Comparison of ENCODE assay signal across 8 mouse cellular contexts in the genomic region with DNA sequence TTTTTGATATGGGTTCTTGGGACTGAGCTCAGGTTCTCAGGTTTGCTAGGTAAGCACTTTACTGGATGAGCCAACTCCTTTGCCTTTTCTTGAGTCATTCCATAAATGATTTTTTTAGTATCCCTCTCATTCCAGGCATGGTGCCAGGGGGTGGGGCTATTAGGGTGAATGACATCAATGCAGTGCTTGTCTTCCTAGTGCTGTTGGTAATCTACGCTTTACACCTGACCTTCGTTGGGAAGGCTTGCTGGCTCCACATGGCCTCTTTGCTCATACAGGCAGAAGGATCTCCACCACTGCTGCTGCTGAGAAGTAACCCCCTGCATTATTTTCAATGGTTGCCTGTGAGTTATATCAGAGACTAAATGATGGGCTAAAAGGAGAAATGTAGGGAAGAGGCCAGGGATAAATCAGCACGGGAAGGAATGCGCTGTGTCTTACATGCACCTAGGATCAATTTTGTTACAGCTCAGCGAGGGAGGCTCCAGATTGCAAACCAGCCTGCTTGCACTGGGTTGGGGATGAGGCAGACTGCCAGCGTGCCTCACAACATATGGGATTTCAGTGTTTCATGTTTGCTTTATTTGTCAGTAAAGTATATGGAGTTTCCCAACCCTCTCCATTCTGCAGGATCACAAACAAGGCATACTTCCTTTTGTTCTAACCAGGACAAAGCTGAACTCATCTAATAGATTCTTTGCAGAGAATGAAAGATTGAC.
DNase-seq lines count a peak whose midpoint lies in the region; ATAC-seq and TF ChIP-seq lines count a peak whose summit lies in the region.
"Had no signal": no experiment of that assay in that cellular context is flagged by ENCODE, and none has a peak within 500 bp of the region (broad histone marks: within the 10 kb centered on the region; RNA-seq: fewer than 3 reads in every experiment).

No protein-coding gene starts in this region.

- no peaks in the 10 kb centered on the region for H3K4me1 ChIP-seq in stomach, postnatal 0 days (replicated peaks; ENCODE audit: control insufficient read depth, insufficient read depth)

- no peak overlapping the region for H3K27ac ChIP-seq in stomach, postnatal 0 days (replicated peaks)
- H3K27ac ChIP-seq: macrophage had no signal

- intact Hi-C loops in heart, postnatal 36 days (cut with DNase I): no loop called here

- no peak overlapping the region for H3K9ac ChIP-seq in stomach, postnatal 0 days (ENCODE audit: low read length)

- ATAC-seq in stomach, postnatal 0 days (ENCODE audit: low FRiP score, low TSS enrichment): no peak

- no peaks in the 10 kb centered on the region for H3K9me3 ChIP-seq in stomach, postnatal 0 days (ENCODE audit: control insufficient read depth, low read length)

- peak; percentile 1 for DNase-seq in ovary, postnatal 14 days (ENCODE audit: low spot score)
- no peak for DNase-seq in ovary, postnatal 10 days (ENCODE audit: low spot score)
- peak; percentile 52 to 54 for DNase-seq in frontal cortex, postnatal 10 days (ENCODE audit: low spot score in 2 of 2)
- DNase-seq in left cerebral cortex, adult 8-10 months (ENCODE audit: low spot score in 2 of 2): peak; percentile 16 to 76
- DNase-seq in stomach, postnatal 0 days (ENCODE audit: low spot score): peak; percentile 29
- DNase-seq in spleen, postnatal 10 days (ENCODE audit: low spot score in 2 of 2): no peak
- DNase-seq in heart, postnatal 36 days: no peak

- H3K36me3 ChIP-seq in stomach, postnatal 0 days (ENCODE audit: control insufficient read depth, insufficient read depth, low read length): no peaks in the 10 kb centered on the region

- H3K4me3 ChIP-seq in stomach, postnatal 0 days (ENCODE audit: low read depth, low read length): no peak overlapping the region

- H3K27me3 ChIP-seq in stomach, postnatal 0 days (ENCODE audit: control insufficient read depth, insufficient read depth, low read length): no peaks in the 10 kb centered on the region

- no peak for TF ChIP-seq EP300 in stomach, postnatal 0 days (optimal IDR thresholded peaks at IDR 0.05)

- H3K4me2 ChIP-seq in stomach, postnatal 0 days (replicated peaks; ENCODE audit: low read depth): no peak overlapping the region

- no peak for TF ChIP-seq CTCF in stomach, postnatal 0 days (IDR thresholded peaks at IDR 0.05; ENCODE audit: low read depth)

- WGBS in stomach, postnatal 0 days: 75% methylated on average over 6 of the region's 6 CpGs

Comparison
In these comparisons a context has a peak if more than half of its experiments do, and no peak if none do; other contexts are left out.
1. DNase-seq: peak in ovary, postnatal 14 days (single experiment), frontal cortex, postnatal 10 days (2 of 2), left cerebral cortex, adult 8-10 months (2 of 2) and stomach, postnatal 0 days (single experiment); none in ovary, postnatal 10 days (single experiment), spleen, postnatal 10 days (0 of 2) and heart, postnatal 36 days (0 of 2).